Mouse (Mus musculus) liver (tissue): Measurements from ENCODE around the gene Slc12a7.
"Not testable (repeated sequence)": the region's sequence is repeated elsewhere in the genome, so short reads cannot be mapped to it uniquely, and the experiment has no call there.

ENCODE experiments used
- DNase-seq: peaks from one replicate; pipeline ENCODE4 v3.0.0-alpha.2; 2020; ENCODE audit warnings: mixed read lengths

Slc12a7 gene

DNA sequence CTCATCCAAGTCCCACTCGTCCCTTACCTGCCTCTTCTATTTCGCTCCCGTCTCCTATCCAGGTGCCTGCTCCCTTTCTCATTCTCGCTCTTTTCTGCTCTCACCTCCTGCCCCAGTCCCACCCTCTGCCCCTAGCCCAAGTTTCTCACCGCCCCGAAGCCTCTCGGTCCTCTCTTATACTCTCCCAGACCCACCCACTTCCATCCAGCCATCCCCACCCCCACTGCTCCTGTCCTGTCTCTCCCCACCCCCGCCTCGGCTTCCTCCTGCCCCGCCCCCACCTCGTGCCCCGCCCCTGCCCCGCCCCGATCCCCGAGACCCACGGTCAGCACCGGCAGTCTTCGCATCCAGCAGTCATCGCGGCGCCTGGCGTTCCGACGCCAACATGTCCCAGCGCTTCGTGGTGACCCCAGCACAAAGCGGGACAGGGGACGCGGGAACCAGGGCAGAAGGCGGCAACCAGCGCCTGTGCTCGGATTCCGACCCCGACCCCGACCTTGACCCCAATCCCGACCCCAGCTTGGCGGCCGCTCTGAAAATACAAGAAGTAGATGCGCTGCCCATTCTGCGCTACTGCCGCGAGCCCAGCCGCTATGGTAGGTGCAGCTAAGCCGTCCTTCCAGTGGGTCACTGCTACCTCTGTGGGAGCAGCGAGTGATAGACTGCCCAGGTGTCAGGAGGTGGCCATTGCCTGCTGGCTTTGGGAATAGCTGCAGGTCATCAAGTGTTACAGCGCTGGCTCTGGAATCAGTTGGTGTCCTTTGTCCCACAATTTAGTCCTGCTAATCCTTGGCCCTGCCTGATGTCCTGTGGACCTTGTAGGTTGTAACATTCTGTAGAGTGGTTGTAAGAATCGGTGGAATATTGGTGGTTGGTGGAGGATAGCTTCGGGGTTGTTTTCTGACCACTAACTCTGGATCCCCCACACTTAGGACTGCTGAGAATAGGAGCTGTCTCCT lies at the start of gene Slc12a7:
Gene Slc12a7 (plus strand): TSS at position 353 of the 959 bp plus-strand sequence.
- DNase-seq: peak; percentile 53

DNA sequence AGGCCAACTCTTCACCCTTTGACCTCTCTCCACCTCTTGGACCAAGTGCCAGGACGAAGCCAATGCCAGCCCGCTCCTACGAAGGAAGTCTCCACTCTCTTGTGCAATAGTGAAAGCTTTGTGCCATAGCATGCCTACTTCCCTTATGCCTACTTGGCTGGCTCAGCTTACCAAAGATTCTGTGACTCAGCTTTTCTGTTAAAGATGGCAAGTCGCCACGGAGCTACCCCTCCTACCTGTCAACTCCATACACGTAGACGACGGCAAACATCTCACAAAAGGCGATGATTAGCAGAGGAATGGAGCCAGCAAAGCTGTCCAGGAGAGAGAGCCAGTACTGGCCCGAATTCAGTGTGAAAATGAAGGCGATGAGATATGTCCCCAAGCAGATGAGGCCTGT lies 49.2 kb upstream of the Slc12a7 start:
- no peak for DNase-seq

DNA sequence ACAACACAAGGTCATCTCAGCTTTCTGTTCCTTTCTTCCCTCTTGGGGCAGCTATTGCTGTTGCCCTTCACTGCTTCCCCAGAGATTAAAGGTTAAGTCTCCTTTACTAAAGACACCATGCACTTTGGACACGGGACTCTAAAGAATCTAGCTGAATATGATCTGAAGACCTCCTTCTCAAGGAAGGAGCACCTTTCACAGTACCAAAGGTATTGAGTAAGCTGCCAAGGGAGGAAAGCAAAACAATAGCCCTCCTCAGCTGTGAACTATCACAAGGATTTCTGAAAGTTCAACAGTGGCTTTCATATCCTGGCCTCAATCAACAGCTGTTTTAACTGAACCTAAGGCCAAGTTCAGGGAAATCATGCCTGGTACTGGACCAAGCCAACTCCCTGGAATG lies 48.5 kb upstream of the Slc12a7 start:
- no peak for DNase-seq

DNA sequence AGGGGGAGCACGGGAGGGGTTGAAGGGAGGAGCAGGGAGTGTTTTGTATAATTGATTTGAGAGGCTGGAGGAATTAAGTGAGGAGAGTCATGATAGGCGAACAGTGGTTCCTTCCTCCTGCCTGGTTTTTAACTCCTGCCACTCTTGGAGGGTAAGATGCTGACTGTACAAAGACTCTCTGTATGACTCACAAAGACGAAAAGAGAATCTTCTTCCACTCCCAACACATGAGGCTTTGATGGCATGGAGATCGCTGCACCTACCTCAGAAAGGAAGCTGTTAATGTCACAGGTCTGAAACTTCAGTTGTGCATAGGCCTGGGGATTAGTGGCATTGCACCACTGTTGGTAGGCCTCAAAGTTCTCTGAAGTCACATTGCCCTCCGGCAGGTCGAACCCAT lies 47.4 kb upstream of the Slc12a7 start:
- no peak for DNase-seq

DNA sequence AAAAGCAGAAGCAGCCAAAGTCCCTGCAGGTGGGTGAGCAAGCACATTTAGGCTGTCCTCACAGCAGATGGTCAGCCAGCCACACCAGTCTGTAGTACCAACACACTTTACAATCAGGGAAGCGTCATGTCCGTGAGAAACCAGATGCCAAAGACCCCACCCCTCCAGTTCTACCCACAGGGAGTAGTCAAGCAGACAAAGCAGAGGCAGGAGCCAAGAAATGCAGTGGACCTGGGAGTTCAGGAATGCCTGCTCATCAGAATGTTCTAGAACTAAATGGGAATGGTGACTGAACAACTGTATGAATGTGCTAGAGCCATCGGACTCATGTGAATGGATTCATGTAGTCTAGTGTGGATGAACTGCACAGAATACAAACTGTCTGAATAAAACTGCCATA lies 45.3 kb upstream of the Slc12a7 start:
- DNase-seq: no peak

DNA sequence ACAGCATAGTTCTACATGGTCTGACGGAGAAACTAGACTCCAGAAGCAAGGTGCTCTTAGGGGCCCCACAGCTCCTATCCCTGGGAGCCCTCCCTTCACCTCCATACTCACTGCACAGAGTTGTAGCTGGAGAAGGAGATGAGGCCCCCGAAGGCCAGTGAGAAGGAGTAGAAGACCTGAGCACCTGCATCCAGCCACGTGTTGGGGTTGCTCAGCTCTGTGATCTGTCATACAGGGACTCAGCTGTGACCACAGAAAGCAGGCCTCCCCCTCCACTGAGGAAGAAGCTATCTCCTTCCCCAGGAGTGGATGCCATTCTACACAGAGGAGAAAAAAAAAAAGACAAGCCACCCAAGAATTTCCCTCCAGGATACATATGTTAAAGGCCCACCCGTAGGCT lies 44.0 kb upstream of the Slc12a7 start:
- no peak for DNase-seq

DNA sequence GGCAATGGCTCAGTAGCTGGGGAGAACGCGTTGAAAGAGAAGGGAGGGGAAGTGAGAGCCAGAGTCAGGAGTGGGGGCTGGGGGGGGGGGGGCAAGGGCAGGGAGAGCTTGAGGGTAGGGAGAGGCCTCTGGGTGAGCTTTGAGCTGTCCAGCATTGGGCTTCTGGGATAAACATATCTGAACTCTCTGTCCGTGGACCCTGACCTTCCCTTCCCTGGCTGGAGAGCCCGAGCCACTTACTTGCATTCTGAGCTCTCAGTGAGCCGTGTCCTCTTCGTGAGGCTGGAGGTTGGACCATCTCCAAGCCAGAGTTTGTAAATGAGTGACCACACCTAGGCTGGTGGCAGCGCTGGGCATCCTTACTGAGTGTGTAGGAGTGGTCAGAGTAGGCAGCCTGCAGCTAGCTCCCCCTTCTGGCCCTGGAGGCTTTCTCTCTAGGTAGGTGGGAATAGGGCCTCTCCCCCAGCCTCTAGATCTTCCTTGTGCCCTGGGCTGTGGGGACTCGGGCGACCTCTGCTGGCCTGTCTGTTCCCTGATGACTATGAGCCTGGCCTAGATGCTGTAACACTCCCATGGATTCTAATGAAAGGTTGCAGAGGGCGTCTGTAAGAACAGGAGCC lies 40.5 kb upstream of the Slc12a7 start:
- peak; percentile 74 for DNase-seq

DNA sequence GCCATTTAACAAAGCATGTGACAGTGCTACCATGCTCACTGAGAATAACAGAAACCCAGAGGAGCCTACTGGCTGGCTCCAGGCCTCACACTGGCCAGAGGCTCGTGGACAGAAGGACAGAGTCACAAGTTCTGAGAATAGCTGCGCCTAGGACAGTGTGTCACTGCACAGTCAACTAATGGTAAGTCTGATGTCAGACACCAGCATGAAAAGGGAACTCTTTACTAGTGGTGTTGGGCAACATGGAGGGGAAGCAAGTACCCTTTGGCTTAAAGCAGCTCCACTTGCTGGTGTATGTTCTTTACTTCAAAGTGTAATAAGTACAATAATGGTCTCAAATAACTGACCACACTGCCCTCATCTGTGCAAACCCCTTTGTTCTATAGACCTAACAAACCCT lies 39.6 kb upstream of the Slc12a7 start:
- no peak for DNase-seq

DNA sequence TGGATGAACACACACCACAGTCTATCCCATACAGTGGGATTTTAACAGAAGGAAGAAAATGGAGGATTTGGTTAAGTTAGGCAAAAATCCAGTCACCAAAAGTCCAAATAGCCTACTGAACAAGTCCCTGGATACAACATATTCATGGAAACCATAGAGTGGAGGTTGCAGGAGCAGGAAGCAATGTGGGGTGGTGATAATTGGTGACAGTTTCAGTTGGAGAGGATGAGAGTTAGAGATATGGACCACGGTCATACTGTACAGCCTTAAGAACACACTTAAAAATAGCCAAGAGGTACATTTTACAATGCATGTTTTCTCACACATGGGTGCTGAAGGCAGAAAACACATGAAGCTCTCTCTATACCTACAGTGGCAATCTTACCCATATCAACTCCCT lies 37.9 kb upstream of the Slc12a7 start:
- no peak for DNase-seq

DNA sequence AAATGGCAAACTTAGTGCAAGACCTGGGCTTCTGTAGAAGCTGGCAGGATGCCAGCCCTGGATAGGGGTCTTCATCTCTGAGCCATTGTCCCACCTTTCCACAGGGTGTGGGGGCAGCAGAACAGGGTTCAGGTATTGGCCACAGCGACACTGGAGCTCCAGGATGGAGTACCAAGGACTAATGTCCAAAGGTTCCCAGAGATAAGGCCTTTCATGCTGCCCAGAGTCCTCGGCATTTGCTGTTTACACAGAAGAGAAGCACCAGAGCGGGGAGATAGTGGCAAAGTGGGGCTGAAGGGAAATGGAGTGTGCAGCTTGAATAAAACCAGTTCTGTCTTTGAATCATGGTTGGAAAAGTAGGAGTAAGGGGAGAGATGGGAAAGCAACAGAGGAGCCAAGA lies 36.4 kb upstream of the Slc12a7 start:
- peak; percentile 16 for DNase-seq

DNA sequence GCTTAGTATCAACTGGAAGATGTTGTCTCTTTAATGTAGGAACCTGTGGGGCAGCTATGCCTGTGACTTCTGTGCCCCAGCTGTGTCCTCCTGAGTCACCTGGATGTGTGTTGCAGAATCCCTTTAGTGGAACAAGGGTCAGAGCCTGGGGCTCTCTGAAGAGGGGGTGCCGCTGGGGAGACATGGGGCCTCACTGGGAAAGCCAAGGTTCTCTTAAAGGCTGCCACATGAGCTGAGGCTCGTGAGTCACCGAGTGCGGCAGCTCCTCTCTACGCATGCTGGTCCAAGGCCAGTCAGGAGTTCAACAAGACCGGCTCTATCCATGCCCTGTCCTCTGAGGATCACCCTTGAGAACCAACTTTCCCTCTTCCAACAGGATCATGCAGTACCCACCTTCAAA lies 33.2 kb upstream of the Slc12a7 start:
- no peak for DNase-seq

DNA sequence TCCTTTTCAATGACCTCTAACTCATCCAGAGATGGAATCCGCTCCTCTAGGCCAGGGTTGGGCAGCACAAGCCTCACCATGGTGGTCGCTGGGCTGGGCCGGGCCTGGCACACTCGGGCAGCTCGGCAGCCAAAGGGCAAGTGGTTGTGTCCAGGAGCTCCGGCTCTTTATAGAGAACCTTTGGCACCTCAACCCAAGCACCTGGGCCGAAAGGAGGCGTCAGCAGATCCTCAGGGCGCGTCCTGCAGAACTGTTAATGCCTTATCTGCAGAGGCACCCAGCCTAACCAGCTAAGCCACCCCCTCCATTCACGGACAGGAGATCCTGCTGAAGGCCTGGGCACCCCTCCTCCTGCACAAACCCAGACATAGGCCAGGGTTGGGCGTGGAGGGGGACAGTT lies 32.3 kb upstream of the Slc12a7 start:
- DNase-seq: no peak

DNA sequence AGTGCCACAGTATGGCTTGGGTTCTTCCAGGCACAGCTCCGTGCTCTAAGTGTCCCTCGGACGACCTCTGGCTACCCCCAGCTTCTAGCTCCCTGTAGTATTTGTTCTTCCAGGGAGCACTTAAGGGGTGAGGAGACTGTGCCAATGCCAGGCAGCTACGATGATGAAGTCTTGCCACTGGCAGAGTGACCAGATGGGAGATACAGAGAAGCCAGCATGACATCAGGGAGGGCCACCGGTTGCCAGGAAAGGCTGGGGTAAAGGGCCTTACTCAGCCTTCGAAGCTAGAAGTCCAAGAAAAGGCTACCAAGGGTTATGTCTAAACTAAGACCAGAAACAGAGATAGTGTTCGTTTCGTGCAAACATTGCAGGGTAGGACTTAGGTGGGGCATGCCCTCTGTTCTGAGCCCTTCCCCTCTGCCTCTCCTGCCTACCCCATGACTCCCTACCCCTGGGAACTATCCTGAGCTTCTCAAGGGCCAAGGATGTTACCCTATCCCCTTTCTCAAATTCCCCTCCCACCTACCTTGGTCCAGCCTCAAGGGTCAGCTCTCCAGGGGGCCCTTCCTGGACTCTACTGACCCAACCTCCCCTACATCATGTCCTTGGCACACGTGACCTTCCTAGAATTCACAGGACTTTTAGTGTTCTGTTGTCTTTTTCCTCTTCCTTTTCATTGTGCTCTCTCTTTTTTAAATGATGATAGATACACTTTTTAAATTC lies 31.6 kb upstream of the Slc12a7 start:
- no peak for DNase-seq

DNA sequence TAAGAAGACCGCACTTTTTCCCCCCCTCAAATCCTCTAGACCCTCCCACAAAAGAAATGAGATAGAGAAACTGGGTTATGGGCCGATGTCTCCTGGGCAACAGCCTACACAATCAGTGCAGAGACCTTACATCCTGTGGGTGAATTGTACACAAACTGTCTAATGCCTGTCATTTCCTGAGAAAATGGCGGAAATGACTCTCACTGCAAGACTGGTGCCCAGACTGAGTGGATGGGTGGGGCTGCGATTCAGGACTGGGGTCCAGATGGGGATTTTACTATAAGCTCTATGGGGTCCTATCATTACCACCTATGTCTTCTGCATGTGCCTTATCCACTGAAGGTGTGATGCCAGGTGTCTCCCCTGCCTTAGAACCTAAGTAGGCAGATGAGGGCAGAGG lies 30.1 kb upstream of the Slc12a7 start:
- DNase-seq: no peak

DNA sequence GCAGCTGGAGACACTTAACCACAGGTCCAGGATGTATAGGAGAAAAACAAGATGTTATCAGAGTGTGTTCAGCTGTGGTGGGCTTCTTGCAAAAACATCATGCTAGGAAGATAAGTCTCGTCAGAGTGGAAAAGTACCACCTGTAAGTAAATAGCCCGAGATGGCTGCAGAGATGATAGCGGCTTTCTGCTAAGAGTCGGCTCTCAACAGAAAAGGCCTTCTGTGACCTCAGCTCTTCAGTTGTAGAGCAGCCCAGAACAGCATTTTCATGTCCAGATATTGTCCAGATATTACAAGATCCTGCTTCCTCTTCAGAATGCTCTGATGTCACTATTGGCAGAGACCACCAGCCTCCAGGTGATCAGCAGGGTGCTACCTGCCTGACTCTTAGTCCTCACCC lies 29.4 kb upstream of the Slc12a7 start:
- not testable (repeated sequence) for DNase-seq

DNA sequence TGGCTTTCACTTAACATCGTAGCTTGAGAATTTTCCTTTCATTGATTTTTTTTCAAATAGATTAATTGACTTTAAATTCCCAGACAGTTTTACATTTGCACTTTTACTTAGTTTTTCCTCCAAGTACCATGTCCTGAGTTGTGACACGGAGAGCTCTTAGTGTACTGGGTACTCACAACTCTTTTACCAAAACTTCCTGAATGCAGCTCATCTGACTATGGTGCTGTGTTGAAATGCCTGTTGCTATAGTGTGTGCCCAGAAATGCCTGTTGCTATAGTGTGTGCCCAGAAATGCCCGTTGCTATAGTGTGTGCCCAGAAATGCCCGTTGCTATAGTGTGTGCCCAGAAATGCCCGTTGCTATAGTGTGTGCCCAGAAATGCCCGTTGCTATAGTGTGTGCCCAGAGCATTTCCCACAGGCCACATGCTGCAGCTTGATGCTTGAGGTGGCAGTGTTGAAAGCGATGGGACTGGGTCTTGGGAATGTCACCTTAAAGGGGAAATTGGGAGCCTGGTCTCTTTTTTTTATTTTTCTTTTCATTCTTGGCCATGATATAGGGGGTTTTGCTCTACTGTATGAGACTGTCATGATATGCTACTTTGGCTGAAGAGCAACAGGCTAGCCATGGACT lies 28.1 kb upstream of the Slc12a7 start, which contains the start of gene Slc6a19:
Gene Slc6a19 (minus strand): TSS at position 172 of the 632 bp plus-strand sequence.
- no peak for DNase-seq

DNA sequence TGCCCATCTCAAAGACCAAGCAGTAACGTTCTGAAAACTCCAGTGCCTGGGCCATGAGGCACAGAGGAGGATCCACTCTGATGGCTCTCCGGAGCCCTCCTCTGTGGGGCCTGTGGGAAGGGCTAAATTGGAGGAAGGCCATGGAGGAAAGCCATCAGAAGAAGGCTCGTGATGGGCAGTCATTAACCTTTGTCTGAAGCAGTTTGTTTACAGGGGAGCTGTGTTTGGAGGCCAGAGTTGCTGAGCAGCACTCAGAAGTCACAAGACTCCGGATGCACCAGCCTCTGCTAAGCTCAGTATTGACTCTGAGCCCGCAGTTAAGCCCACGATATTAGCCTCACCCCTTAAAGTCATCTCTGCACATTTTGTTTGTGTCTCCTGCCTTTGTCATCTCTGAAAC lies 23.4 kb upstream of the Slc12a7 start:
- DNase-seq: no peak

DNA sequence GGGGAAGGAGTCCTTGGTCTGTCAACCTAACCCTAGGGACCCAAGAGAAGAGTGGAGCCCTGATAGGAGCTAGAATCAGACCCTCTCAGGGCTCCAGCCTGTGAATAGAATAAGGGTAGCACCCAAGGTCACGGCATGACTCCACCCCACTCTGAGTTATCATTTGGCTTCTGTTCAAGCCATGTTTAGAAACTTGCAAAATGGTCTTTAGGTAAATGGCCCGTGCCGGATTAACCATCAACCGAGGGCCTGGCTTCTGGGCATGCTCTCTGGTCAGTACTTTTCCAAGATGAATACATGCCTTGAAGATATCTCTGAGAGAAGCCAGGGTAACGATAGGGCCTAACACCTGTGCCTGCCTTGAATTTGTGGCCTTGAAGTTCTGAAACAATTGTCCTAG lies 21.7 kb upstream of the Slc12a7 start:
- DNase-seq: no peak

DNA sequence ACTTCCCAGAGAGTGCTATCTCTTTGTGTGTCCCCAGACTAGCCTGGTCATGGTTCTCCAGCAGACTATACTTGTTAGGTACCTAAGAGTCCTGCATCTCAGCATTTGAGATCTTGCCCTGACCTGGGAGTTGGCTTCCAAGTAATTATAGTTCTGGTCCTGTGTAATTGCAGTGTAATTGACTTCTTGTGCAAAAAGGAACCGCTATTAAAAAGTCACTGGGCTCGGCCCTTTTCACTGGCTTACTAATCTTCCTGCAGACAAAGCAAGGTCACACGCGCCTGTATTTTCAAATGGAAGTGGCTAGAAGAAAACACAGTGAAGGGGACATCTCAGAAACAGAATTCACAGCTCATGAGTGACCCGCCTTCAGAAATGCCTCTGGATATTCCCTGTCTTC lies 21.1 kb upstream of the Slc12a7 start:
- no peak for DNase-seq

DNA sequence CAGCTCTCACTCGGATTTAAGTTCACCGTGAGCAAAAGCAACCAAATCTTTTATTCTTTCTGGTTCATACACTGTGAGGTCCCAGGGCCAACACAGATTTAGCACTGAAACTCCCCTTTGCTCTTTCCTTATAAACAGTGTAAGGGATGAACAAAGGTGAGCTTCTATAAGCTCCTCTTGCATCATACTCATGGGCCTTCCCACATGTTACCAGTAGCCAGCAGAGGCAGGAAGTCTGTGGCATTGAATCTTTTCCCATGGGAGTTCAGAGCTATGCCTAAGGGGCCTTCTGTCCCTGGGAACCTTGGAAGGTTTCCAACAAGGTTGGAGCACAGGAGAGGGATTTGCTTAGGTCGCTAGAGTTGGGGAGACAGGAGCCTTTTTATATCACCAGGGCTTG lies 20.7 kb upstream of the Slc12a7 start:
- no peak for DNase-seq

DNA sequence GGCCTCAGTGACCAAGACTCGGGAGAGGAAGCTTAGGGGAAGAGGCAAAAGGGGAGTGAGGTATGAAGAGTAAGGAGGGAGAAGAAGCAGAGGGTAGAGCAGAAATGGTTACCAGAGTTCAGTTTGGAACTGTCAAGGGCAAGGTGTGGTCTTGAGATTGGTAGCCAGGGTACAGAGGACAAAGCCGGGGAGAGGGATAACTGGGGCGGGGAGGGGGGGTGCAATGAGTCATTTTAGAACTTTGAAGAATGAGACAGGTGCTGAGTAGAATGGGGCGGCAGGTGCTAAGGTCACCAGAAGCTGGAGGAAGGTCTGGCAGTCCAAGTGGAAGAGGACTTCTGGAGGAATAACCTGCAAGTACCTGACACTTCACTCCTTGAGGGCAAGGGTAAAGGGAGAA lies 19.7 kb upstream of the Slc12a7 start:
- DNase-seq: no peak

DNA sequence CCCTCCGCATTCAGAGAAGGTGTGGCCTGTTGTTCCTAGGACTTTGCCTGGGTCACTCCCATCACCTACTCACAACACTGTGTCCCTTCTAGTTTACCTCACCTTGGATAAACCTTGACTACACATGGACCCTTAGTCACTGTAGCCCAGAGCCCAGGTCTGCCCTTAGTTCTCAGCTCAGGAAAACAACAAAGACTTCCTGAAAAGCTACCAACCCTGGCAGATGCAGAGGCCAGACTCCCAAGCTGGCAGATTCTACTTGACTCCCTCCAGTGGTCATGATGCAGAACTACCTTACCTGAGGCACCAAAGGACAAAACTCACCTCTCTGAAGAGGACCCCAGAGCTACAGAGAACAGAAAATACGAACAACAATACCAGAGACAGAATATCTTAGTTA lies 18.9 kb upstream of the Slc12a7 start:
- DNase-seq: no peak

DNA sequence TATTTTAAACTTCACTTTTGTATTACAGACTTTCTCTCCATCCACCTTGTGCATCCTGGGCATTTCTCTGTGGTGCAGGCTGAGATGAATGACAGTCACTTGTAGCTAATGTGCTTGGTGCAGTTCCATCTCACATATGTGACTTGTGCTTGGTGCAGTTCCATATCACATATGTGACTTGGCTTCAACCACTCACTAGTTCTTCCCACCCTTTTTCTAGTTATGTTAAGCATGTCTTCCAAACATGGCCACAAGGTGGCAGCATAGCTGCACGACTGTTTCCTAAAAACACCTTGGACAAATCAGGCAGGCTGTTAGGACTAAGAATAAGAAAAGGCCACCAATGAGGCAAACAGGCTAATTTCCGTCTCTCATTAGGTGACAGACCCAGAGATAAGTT lies 14.7 kb upstream of the Slc12a7 start:
- DNase-seq: peak; percentile 75
